Mouse (Mus musculus): ENCODE measurements around the gene Plac8.

DNA sequence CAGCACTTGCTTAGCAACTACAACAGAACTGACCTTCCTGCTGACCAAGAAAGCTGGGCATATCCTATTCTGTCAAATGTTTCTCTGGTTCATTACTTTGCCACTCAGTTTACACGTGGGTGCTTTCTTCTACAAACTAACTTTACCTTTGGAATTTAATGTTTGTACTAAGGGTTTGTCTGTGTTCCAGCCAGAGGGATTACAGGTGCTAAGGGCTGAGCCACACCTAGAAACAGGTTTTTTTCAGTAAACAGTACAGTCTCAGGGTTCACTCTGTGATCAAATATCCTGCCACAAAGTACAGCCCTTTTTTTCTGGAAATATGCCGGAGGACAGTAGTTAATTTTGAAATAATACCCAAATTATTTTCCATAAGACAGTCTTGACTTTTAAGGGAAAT, 23.8 kb downstream of the Plac8 start:
- TF ChIP-seq CTCF (IDR thresholded peaks at IDR 0.05), result no peak
- no peak for TF ChIP-seq EP300 (IDR thresholded peaks at IDR 0.05; ENCODE audit: insufficient read depth, low read depth, low read length)
- no peak for TF ChIP-seq POLR2A (IDR thresholded peaks at IDR 0.05; ENCODE audit: insufficient read depth, low read depth, low read length)

Measured in heart, adult 2 months (tissue).